Mouse (Mus musculus) embryo, embryonic 10 days (tissue): ENCODE data around the gene Gm2000.
"Not testable (repeated sequence)": the region's sequence is repeated elsewhere in the genome, so short reads cannot be mapped to it uniquely, and the experiment has no call there.

Experiments
- DNase-seq: peaks from one replicate; pipeline ENCODE4 v3.0.0-alpha.2; 2015; ENCODE audit warnings: low spot score

Gene Gm2000

DNA sequence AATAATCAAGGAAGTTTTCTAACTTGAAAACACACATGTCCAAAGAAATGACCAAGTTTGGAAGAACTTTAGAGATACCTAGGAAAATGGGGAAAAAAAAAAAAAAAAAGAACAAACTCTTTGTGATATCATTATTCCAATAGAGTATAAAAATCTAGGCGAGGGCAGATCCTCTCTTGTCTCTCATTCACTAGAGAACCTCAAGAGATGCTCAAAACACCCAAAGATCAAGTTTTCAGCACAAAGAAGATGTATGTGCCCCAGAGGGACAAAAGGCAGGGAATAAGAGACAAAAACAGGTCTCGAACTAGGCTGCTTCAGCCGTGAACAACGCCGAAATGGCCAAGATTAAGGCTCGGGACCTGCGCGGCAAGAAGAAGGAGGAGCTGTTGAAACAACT lies at the start of gene Gm2000:
TSS of gene Gm2000 (plus strand) at position 301 of the 400 bp plus-strand sequence.
- no peak for DNase-seq

- no peak for DNase-seq
Measured at GRCm38 (mm10) chr1:156323126-156323525, 42.7 kb upstream of the Gm2000 start.

GRCm38 (mm10) chr1:156340847-156341246 lies 25.0 kb upstream of the Gm2000 start:
- no peak for DNase-seq

DNA sequence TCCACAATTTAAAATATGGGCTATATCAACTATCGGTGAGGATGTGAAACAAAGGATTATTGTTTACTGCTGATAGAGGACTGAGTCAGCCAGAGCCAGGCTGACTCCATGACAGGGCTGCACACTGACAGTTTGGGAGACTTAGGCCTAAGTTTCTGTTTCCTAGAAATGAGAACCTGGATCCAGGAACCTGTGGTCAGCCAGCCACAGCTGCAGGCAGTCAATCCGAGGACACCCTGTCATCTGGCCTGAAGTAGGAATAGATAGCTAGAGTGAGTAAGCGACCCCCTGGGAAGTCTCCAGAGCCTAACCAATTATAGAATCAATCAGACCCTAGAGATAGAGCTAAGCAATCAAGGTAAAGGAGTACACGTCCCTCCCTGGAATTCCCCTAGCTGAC lies 21.4 kb upstream of the Gm2000 start:
- DNase-seq = no peak

- DNase-seq = no peak
Measured at GRCm38 (mm10) chr1:156345633-156346032, 20.2 kb upstream of the Gm2000 start.

- no peak for DNase-seq
Measured at GRCm38 (mm10) chr1:156349031-156349430, 16.8 kb upstream of the Gm2000 start.

GRCm38 (mm10) chr1:156350441-156350840 lies 15.4 kb upstream of the Gm2000 start:
- no peak for DNase-seq

DNA sequence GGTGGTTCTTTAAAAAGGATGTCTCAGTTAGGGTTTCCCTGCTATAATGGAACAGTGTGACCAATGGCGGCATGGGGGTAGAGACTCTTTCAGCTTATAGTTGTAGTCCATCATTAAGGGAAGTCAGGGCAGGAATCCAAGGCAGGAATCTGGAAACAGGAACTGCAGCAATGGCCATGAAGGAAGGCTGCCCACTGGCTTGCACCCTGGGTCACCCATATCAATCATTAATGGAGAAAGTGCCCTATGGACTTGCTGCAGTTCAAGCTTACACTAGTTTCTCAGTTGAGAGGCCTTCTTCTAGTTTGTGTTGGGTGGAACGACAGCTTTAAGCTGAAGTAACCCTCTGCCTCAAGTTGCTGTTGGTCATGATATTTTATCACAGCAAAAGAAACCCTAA lies 13.4 kb upstream of the Gm2000 start:
- DNase-seq = no peak

- DNase-seq = no peak
Measured at GRCm38 (mm10) chr1:156381217-156381616, 15.4 kb downstream of the Gm2000 start.

DNA sequence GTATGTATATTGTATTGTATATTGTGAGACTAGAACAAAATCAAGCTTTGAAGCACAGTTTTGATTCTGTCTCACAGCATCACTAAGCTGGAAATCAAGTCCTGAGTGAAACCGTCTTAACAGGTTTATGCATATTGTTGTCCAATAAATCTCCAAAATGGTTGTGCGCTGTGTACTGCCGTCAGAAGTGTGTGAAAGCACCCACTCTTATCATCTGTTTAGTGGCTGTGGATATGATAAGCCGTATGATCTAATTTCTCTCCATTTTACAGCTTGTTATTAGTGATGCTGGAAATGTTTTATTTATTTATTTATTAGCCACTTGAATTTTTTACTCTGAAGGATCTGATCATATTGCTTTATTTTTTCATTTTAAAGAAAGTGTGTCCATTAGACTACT lies 20.4 kb downstream of the Gm2000 start:
- no peak for DNase-seq

DNA sequence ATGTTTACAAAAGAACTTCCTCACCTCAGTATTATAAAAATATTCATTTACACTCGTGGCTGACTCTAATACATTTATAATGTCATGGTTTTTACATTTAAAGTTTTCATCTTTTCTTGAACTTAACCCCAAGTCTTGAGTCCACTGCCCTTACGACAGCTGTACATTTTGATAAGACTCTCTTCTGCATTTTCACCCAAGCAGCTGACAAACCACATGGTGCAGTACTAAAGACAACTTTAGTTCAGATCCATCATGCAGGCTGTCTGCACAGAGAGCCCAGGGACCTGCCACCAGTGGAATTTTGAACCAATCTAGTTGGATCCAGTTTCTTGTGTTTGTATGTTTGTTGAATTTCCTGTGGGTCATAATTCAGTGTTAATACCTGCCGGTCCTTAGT lies 21.0 kb downstream of the Gm2000 start:
- no peak for DNase-seq

- DNase-seq = no peak
Measured at GRCm38 (mm10) chr1:156393148-156393547, 27.3 kb downstream of the Gm2000 start.

DNA sequence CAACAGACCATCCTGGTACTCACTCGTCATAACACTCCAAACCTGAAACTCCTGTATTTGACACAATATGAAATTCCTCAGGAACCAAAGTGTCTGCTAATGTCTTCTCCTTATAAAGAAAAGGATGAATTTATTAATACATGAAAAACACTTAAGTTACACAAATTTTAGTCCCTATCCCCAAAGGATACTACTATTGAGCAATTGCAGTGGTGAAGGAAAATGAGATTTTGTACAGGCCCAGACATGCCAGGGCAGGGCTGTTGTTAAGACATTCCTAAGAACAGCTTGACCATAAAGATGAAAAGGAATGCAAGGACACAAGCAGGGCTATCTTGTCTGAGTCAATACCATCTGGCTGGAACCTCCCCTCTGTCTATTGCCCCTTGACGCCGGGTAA lies 34.3 kb downstream of the Gm2000 start:
- DNase-seq = not testable (repeated sequence)

GRCm38 (mm10) chr1:156402491-156402890 lies 36.7 kb downstream of the Gm2000 start:
- peak; percentile 14 for DNase-seq

DNA sequence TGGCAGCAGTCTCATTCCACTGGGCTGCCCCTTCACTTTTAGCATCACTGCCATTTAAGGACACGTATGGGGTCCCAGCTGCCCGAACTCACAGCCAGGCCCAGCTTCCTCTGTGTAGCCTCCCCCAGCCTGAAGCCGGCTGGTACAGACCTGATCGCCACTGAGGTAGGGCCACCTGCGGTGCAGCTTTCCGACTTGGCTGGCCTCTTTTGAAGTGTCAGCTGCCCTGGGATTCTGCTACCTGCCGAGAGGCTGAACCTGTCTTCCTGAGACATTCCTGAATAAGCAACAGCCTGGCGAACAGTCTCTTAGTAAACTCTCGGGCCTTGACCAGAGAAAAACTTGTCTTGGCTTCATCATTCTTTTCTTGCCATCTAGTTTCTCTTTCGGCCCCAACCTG lies 37.4 kb downstream of the Gm2000 start:
- DNase-seq = no peak

DNA sequence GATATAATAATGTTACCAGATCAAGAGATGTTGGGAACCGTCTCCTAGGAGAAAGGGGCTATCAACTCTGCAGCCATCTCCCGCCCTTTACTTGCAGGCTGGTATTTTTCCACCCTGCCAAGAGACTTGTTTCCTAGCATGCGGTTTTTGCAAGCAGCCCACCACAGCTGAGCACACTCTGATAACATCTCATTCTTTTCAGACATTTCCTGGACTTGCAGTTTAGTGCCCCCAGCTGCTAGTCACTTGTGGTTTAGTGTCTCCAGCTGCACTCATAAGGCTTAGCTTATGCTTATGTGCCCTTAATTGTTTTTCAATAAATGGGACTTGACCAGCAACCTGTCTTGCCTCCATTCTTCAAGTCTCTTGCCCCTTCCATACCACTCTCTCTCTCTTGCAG lies 42.2 kb downstream of the Gm2000 start:
- DNase-seq = no peak

GRCm38 (mm10) chr1:156408521-156408920 lies 42.7 kb downstream of the Gm2000 start:
- DNase-seq = no peak
